Mouse (Mus musculus) retina, postnatal 1 day (tissue): ENCODE measurements around the gene Socs4.

ENCODE experiments used
- DNase-seq: peaks from one replicate; pipeline ENCODE4 v3.0.0-alpha.2; 2012

Gene Socs4

DNA sequence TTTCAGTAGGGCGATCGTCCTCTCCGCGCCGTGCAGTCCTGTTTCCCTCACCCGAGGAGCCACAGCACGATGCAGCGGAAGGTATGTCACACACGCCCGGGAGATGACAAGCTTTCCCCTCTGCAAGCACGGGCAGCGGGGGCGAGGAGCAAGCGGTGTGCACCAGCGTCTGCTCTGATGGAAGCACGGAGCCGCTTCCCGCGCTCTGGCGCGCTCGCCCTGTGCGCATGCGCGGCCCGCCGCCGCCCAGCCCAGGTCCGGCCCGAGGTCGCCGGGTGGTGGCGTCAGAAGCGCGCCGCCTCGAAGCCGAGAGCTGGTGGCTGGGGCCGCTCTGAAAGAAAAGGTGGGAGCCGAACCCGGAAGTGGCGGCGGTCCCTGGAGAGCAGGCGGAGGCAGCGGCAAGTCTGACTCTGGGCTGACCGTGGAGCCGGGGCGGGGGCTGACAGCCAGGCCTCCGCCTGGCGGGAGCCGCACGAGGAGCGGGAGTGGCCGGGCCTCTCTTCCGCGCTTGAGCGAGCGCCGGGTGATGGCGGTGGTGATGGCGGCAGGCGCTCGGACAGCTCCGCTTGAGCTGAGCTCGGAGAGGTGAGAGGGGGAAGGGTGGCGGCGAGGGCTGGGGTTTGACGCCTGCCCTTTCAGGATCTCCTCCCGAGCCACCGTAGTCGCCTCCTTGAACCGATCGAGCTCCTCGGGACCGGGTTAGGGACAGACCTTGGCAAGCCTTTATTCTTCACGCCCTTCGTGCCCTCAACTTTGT is at the start of gene Socs4, which contains the start of gene Wdhd1:
TSS of gene Socs4 (plus strand) at position 295 of the 757 bp plus-strand sequence.
TSS of gene Wdhd1 (minus strand) at position 221 of the 757 bp plus-strand sequence.
- peak; percentile 96 for DNase-seq

DNA sequence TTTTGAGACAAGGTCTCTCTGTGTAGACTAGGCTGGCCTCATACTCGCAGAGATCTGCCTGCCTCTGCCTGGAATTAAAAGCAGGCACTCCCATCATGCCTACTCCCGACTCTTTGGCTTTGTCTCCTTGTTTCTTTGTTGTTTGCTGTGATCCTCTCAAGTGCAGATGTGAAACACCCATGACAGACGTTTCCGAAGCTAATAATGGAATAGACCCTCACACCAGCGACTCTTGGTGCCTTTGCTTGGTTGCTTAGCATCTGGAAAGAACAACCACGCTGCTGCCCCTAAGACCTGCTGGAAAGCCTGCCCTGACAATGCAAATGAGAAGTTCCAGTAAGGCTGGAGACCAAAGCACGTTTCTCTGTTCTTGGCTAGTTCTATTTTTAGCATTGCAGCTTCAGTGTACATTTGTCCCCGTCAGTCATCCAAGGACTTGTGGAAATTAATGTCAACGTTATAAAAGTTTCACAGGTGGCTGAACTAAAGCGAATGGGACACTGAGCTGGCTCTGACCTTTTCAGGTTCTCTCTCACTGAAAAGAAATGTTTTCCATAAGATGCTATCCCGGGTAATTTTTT is 46.8 kb upstream of the Socs4 start:
- DNase-seq = no peak

DNA sequence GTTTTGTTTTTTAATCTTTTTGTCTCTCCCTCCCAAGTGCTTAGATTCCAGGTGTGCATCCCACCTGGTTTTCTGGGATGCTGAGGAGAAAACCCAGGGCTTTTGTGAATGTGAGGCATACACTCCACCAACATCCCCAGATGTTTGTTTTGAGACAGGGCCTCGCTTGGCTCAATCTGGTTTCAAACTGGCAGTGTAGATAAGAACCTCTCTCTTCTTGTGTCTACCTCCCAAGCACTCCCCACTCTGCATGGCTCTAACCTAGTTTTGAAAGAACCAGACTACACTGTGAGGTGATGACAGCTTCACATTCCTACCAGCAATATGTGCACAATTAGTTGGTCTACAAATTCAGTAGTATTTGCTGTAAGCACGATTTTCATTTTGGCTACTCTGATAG is 43.1 kb upstream of the Socs4 start:
- DNase-seq = no peak

DNA sequence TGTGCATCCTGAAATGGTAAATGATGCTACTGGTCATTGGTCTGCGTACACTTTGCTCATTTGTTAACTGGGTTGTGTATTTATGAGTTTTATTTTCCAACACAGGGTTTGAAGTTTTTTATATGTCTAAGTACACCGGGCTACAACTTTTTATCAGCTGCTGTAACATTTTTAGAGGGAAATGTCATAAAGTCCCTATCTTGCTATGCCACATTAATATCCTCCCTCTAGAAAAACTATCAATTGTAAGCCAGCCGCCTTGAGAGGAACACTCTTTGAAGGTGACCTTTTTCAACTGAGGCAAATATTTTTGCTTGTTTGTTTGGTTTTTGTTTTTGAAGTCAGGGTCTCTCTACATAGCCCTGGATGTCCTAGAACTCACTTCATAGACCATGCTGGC is 42.7 kb upstream of the Socs4 start:
- no peak for DNase-seq

DNA sequence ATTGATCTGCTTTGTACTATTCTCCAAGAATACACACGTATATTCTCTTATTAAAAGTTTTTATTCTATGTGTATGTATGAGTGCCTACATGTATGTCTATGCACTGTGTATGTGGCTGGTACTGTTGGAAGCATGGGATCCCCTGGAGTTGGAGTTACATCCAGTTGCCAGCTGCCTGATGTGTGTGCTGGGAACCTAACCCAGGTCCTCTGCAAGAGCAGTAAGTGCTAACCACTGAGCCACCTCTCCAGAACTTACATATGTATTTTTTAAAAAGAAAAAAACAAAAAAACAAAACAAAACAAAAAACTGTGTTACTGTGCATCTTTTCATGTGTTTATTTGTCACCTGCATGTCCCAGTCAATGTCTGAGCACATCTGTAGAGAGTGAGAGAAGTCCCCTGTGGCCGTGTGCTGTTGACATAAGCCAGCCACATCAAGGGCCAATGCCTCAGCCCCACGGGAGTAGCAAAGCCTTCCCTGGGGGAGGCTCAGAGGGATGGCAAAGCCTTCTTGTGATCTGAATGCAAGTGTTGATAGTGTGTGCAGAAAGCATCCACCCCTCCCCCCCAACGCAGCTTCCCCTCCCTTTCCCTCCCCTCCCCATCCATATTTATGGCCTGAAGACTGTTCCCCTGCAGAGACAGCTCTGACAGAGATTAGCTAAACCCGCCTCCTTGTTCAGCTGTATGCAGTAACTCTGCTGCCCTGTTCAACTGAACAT is 42.0 kb upstream of the Socs4 start:
- no peak for DNase-seq

DNA sequence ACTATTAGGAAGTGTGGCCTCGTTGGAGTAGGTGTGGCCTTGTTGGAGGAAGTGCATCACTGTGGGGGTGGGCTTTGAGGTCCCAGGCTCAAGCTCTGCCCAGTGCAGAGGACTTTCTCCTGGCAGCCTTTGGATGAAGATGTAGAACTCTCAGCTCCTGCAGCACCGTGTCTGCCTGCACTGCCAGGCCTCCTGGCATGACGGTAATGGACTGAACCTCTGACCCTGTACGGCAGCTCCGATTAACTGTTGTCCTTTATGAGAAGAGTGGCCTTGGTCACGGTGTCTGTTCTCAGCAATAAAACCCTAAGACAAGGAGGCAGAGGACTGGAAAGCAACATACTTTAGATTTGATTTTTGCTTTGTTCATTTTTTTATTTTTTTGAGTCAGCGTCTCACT is 40.2 kb upstream of the Socs4 start:
- no peak for DNase-seq

- no peak for DNase-seq
Measured at GRCm38 (mm10) chr14:47237286-47237685, 39.4 kb upstream of the Socs4 start.

- no peak for DNase-seq
Measured at GRCm38 (mm10) chr14:47240600-47240999, 36.1 kb upstream of the Socs4 start.

DNA sequence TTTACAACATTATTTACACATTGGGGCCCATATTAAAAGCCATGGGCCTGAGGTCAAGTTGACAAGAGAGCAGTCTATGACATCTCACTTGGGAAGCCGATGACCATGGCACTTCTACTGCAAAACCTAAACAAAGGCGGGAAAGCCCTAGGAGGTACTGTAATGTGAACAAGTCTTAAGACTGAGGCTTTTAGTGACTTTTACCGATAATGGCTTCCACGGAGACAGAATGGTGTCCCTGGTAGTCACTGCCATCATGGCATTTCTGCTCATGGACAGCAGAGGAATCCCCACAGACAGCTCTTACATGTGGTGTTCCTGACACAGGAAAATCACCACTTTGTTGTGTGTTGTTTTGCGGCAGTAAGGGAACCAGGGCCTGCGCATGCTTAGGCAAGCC is 35.7 kb upstream of the Socs4 start:
- no peak for DNase-seq

GRCm38 (mm10) chr14:47242753-47243152 is 34.0 kb upstream of the Socs4 start:
- DNase-seq = no peak

GRCm38 (mm10) chr14:47249839-47250238 is 26.9 kb upstream of the Socs4 start:
- peak; percentile 12 for DNase-seq

GRCm38 (mm10) chr14:47264866-47265265 is 11.9 kb upstream of the Socs4 start:
- DNase-seq = no peak

GRCm38 (mm10) chr14:47265829-47266228 is 10.9 kb upstream of the Socs4 start:
- DNase-seq = no peak

GRCm38 (mm10) chr14:47269056-47269455 is 7.7 kb upstream of the Socs4 start:
- no peak for DNase-seq

GRCm38 (mm10) chr14:47269706-47270105 is 7.0 kb upstream of the Socs4 start:
- DNase-seq = no peak

- no peak for DNase-seq
Measured at GRCm38 (mm10) chr14:47273751-47274150, 3.0 kb upstream of the Socs4 start.

- DNase-seq = peak; percentile 21
Measured at GRCm38 (mm10) chr14:47275417-47275816, 1.3 kb upstream of the Socs4 start.

DNA sequence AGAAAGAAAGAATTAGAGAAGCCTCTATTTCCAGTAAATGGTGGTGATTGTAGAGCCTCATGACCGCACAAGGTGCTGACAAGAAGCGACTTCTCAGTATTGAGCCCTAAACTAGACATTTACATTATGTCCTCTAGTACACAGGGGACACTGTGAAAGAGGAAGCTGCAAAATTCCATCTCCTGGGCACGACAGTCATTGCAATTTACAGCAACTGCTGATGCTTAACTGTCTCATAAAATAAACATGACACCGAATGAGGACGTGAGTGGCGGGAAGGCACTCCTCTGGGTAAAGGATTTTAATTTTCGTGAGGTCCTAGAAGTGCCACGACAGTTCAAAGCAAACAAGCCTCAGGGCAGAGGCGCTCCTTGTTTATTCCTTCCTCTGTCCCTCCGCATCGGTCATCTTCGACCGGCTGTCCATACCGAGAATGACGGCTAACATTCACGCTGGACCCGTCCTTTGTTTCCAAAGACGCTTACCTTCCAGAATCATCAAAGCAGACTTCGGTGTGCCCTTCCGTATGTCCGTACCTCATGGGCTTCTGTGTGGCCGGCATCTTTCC is 611 bp upstream of the Socs4 start:
- no peak for DNase-seq

GRCm38 (mm10) chr14:47279058-47279457 is 2.3 kb downstream of the Socs4 start:
- DNase-seq = no peak

- DNase-seq = no peak
Measured at GRCm38 (mm10) chr14:47281535-47281934, 4.8 kb downstream of the Socs4 start.

DNA sequence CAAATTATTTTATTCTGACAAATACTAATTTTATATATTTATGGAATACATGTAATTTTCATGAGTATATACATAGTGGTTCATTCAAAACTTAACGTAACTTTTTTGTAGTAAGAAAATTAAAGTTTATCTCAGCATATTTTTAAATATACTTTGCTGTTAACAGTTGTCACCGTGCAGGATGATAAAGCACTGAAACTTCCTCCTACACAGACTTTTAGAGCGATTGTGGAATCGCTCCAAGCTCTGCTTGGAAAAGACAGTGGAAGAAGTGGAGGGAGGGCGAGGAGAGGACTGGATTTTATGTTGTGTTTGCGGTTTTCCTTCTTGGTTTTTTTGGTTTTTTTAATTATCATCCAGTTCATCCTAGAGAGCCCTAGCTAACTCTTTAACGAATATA is 6.8 kb downstream of the Socs4 start:
- DNase-seq = no peak

- no peak for DNase-seq
Measured at GRCm38 (mm10) chr14:47285271-47285670, 8.5 kb downstream of the Socs4 start.

- no peak for DNase-seq
Measured at GRCm38 (mm10) chr14:47286215-47286614, 9.5 kb downstream of the Socs4 start.

DNA sequence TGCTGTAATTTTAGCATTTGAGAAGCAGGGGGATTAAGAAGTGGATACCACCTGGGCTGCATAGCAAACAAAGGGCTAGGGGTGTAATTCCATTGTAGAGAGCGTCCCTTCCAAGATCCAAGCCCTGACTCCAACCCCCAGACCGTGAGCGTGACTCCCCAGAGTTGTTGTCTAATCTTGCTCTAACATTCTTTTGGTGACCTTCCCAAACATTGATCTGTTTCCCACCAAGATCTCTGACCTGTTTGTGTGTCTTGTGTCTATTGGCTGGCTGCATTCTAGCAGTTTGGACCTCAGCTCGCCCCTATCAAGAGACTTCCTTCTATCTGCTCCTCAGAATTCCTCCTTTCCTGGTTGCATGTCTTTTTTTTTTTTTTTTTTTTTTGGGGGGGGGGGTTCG is 10.3 kb downstream of the Socs4 start:
- no peak for DNase-seq
